Mouse (Mus musculus) liver, embryonic 15.5 days (tissue): ENCODE data around the gene Slc39a11. TPM values are rescaled to one million over a fixed set of nuclear protein-coding genes. Genes with fewer than 3 reads are reported as not detected.

Source experiments
- ATAC-seq: fragments of 200-750 bp; cut with Nextera tagmentation; 2 replicates; pipeline ENCODE4 v1.8.0; 2017; ENCODE audit warnings: moderate number of reproducible peaks, mild to moderate bottlenecking, moderate library complexity; ENCODE audit not compliant: insufficient read depth
- H3K27ac ChIP-seq: fragments of 300-500 bp; sonication (generic); replicated peaks from 2 replicates; pipeline ENCODE4 v1.5.1; 2015; ENCODE audit warnings: mild to moderate bottlenecking, inconsistent platforms
- H3K27me3 ChIP-seq: fragments of 300-500 bp; sonication (generic); 2 replicates; pipeline ENCODE4 v1.6.1; 2015; ENCODE audit warnings: mild to moderate bottlenecking, inconsistent platforms
- H3K36me3 ChIP-seq: fragments of 300-500 bp; sonication (generic); replicated peaks from 2 replicates; pipeline ENCODE4 v1.6.1; 2015; ENCODE audit warnings: moderate library complexity, mild to moderate bottlenecking, inconsistent platforms
- H3K4me1 ChIP-seq: fragments of 300-500 bp; sonication (generic); replicated peaks from 2 replicates; pipeline ENCODE4 v1.6.1; 2015; ENCODE audit warnings: inconsistent platforms
- H3K4me2 ChIP-seq: fragments of 300-500 bp; sonication (generic); 2 replicates; pipeline ENCODE4 v1.6.1; 2015; ENCODE audit warnings: moderate library complexity, mild to moderate bottlenecking, inconsistent platforms
- H3K4me3 ChIP-seq: fragments of 300-500 bp; sonication (generic); replicated peaks from 2 replicates; pipeline ENCODE4 v1.5.1; 2015; ENCODE audit warnings: mild to moderate bottlenecking, inconsistent platforms
- H3K9ac ChIP-seq: fragments of 300-500 bp; sonication (generic); 2 replicates; pipeline ENCODE4 v1.6.1; 2015; ENCODE audit warnings: moderate library complexity, mild to moderate bottlenecking, inconsistent platforms
- H3K9me3 ChIP-seq: fragments of 300-500 bp; sonication (generic); replicated peaks from 2 replicates; pipeline ENCODE4 v1.6.1; 2016; ENCODE audit warnings: inconsistent platforms
- WGBS: fragments of 180-500 bp; shearing (Covaris S2); methylation state at CpG from one replicate; pipeline ENCODE4 v1.1.7; 2015; ENCODE audit warnings: mixed read lengths; ENCODE audit not compliant: insufficient replicate concordance; 5-methylcytosine and 5-hydroxymethylcytosine counted together
- polyA plus RNA-seq: library from polyadenylated mRNA; unstranded; fragments of >200 nt; fragmentation: Nextera tagmentation; extraction: Ambion mirVana; gene quantifications from 2 replicates; pipeline ENCODE4 v1.2.1, GENCODE M21; 2015

Gene Slc39a11
- polyA plus RNA-seq, 1 experiment from 2014 or later, result 12.4 TPM

- Histone ChIP-seq H3K4me2 (no peak overlapping the region), H3K27ac (no peak overlapping the region), H3K9ac (no peak overlapping the region), H3K27me3 (no peaks in the 10 kb centered on the region), H3K9me3 (no peaks in the 10 kb centered on the region), H3K4me3 (no peak overlapping the region), H3K36me3 (no peaks in the 10 kb centered on the region), H3K4me1 (no peaks in the 10 kb centered on the region)
- 72% methylated on average over 7 of the region's 7 CpGs for WGBS
- ATAC-seq, result no peak
Measured at GRCm38 (mm10) chr11:113422598-113422997, 227.3 kb downstream of the Slc39a11 start.

GRCm38 (mm10) chr11:113418921-113419655, 230.8 kb downstream of the Slc39a11 start:
- H3K9ac ChIP-seq, result no peak overlapping the region
- H3K27me3 ChIP-seq, result no peaks in the 10 kb centered on the region
- H3K36me3 ChIP-seq, result no peaks in the 10 kb centered on the region
- no peaks in the 10 kb centered on the region for H3K4me1 ChIP-seq
- H3K9me3 ChIP-seq, result no peaks in the 10 kb centered on the region
- H3K4me3 ChIP-seq, result no peak overlapping the region
- no peak for ATAC-seq
- H3K27ac ChIP-seq, result no peak overlapping the region
- WGBS, result 68% methylated on average over 15 of the region's 15 CpGs
- no peak overlapping the region for H3K4me2 ChIP-seq

GRCm38 (mm10) chr11:113417948-113418347, 231.9 kb downstream of the Slc39a11 start:
- 66% methylated on average over 4 of the region's 4 CpGs for WGBS

GRCm38 (mm10) chr11:113412545-113412944, 237.3 kb downstream of the Slc39a11 start:
- H3K9ac ChIP-seq, result no peak overlapping the region

More at GRCm38 (mm10) chr11:113417948-113418347, 231.9 kb downstream of the Slc39a11 start:
- ATAC-seq, result no peak
- Histone ChIP-seq H3K4me2 (no peak overlapping the region), H3K4me3 (no peak overlapping the region), H3K4me1 (no peaks in the 10 kb centered on the region), H3K27me3 (no peaks in the 10 kb centered on the region), H3K9ac (no peak overlapping the region), H3K36me3 (no peaks in the 10 kb centered on the region), H3K27ac (no peak overlapping the region), H3K9me3 (no peaks in the 10 kb centered on the region)

GRCm38 (mm10) chr11:113411798-113412197, 238.1 kb downstream of the Slc39a11 start:
- H3K4me3 ChIP-seq, result no peak overlapping the region
- H3K36me3 ChIP-seq, result no peaks in the 10 kb centered on the region
- H3K27me3 ChIP-seq, result no peaks in the 10 kb centered on the region
- no peak for ATAC-seq
- no peak overlapping the region for H3K4me2 ChIP-seq
- H3K9me3 ChIP-seq, result no peaks in the 10 kb centered on the region
- no peak overlapping the region for H3K9ac ChIP-seq
- H3K27ac ChIP-seq, result no peak overlapping the region
- H3K4me1 ChIP-seq, result no peaks in the 10 kb centered on the region
- 72% methylated on average over 10 of the region's 10 CpGs for WGBS

More at GRCm38 (mm10) chr11:113412545-113412944, 237.3 kb downstream of the Slc39a11 start:
- no peaks in the 10 kb centered on the region for H3K9me3 ChIP-seq
- H3K27me3 ChIP-seq, result no peaks in the 10 kb centered on the region
- no peak overlapping the region for H3K4me2 ChIP-seq
- no peak overlapping the region for H3K27ac ChIP-seq
- H3K4me3 ChIP-seq, result no peak overlapping the region
- H3K36me3 ChIP-seq, result no peaks in the 10 kb centered on the region
- H3K4me1 ChIP-seq, result no peaks in the 10 kb centered on the region
- WGBS, result 78% methylated on average over 4 of the region's 4 CpGs
- ATAC-seq, result no peak

GRCm38 (mm10) chr11:113409121-113409520, 240.8 kb downstream of the Slc39a11 start:
- Histone ChIP-seq H3K9ac (no peak overlapping the region), H3K27me3 (no peaks in the 10 kb centered on the region), H3K36me3 (no peaks in the 10 kb centered on the region), H3K27ac (no peak overlapping the region), H3K4me1 (no peaks in the 10 kb centered on the region), H3K4me3 (no peak overlapping the region), H3K4me2 (no peak overlapping the region), H3K9me3 (no peaks in the 10 kb centered on the region)
- 68% methylated on average over 9 of the region's 9 CpGs for WGBS
- ATAC-seq, result no peak

GRCm38 (mm10) chr11:113407474-113407873, 242.4 kb downstream of the Slc39a11 start:
- H3K4me2 ChIP-seq, result no peak overlapping the region
- no peak overlapping the region for H3K4me3 ChIP-seq
- no peak overlapping the region for H3K9ac ChIP-seq
- H3K36me3 ChIP-seq, result no peaks in the 10 kb centered on the region
- no peaks in the 10 kb centered on the region for H3K9me3 ChIP-seq
- H3K4me1 ChIP-seq, result no peaks in the 10 kb centered on the region
- H3K27me3 ChIP-seq, result no peaks in the 10 kb centered on the region
- H3K27ac ChIP-seq, result no peak overlapping the region
- WGBS, result 81% methylated on average over 4 of the region's 4 CpGs
- no peak for ATAC-seq

GRCm38 (mm10) chr11:113400868-113401267, 249.0 kb downstream of the Slc39a11 start:
- no peak overlapping the region for H3K4me2 ChIP-seq
- H3K4me3 ChIP-seq, result no peak overlapping the region
- 65% methylated on average over 4 of the region's 4 CpGs for WGBS
- no peaks in the 10 kb centered on the region for H3K27me3 ChIP-seq
- peaks cover 9% of the 10 kb centered on the region; the same call in 1 of the 2 replicates for H3K9me3 ChIP-seq
- H3K36me3 ChIP-seq, result 0 out of 2 replicates have a peak, but pooled peaks cover 3% of the 10 kb centered on the region
- no peak for ATAC-seq
- no peak overlapping the region for H3K9ac ChIP-seq
- no peaks in the 10 kb centered on the region for H3K4me1 ChIP-seq
- H3K27ac ChIP-seq, result no peak overlapping the region

GRCm38 (mm10) chr11:113399601-113400000, 250.3 kb downstream of the Slc39a11 start:
- H3K4me3 ChIP-seq, result no peak overlapping the region
- H3K27ac ChIP-seq, result no peak overlapping the region
- H3K4me1 ChIP-seq, result no peaks in the 10 kb centered on the region
- no peaks in the 10 kb centered on the region for H3K27me3 ChIP-seq
- no peak for ATAC-seq
- H3K4me2 ChIP-seq, result no peak overlapping the region
- H3K9ac ChIP-seq, result no peak overlapping the region
- 70% methylated on average over 11 of the region's 11 CpGs for WGBS
- H3K36me3 ChIP-seq, result 0 out of 2 replicates have a peak, but pooled peaks cover 3% of the 10 kb centered on the region
- H3K9me3 ChIP-seq, result peaks cover 9% of the 10 kb centered on the region; the same call in 1 of the 2 replicates

GRCm38 (mm10) chr11:113397394-113397793, 252.5 kb downstream of the Slc39a11 start:
- Histone ChIP-seq H3K9ac (no peak overlapping the region), H3K36me3 (0 out of 2 replicates have a peak, but pooled peaks cover 3% of the 10 kb centered on the region), H3K27me3 (no peaks in the 10 kb centered on the region), H3K9me3 (peaks cover 9% of the 10 kb centered on the region; the same call in 1 of the 2 replicates), H3K4me1 (no peaks in the 10 kb centered on the region), H3K4me3 (no peak overlapping the region), H3K27ac (no peak overlapping the region), H3K4me2 (no peak overlapping the region)
- WGBS, result 54% methylated on average over 1 of the region's 1 CpGs
- ATAC-seq, result no peak

GRCm38 (mm10) chr11:113393366-113394150, 256.3 kb downstream of the Slc39a11 start:
- Histone ChIP-seq H3K4me2 (no peak overlapping the region), H3K27ac (no peak overlapping the region), H3K9ac (no peak overlapping the region), H3K4me3 (no peak overlapping the region), H3K27me3 (no peaks in the 10 kb centered on the region), H3K4me1 (no peaks in the 10 kb centered on the region), H3K36me3 (no peaks in the 10 kb centered on the region), H3K9me3 (0 out of 2 replicates have a peak, but pooled peaks cover 4% of the 10 kb centered on the region)
- no peak for ATAC-seq
- WGBS, result 73% methylated on average over 23 of the region's 23 CpGs
